Mouse (Mus musculus) lung, postnatal 0 days (tissue): ENCODE data around the gene Fam240b.

Experiments used
- CTCF ChIP-seq: IDR thresholded peaks from 2 replicates; pipeline ENCODE4 v1.5.1; 2016; ENCODE audit warnings: antibody characterized with exemption, mild to moderate bottlenecking
- EP300 ChIP-seq: IDR thresholded peaks from 2 replicates; pipeline ENCODE4 v1.6.1; 2016; ENCODE audit warnings: antibody characterized with exemption, mild to moderate bottlenecking, control low read depth

DNA sequence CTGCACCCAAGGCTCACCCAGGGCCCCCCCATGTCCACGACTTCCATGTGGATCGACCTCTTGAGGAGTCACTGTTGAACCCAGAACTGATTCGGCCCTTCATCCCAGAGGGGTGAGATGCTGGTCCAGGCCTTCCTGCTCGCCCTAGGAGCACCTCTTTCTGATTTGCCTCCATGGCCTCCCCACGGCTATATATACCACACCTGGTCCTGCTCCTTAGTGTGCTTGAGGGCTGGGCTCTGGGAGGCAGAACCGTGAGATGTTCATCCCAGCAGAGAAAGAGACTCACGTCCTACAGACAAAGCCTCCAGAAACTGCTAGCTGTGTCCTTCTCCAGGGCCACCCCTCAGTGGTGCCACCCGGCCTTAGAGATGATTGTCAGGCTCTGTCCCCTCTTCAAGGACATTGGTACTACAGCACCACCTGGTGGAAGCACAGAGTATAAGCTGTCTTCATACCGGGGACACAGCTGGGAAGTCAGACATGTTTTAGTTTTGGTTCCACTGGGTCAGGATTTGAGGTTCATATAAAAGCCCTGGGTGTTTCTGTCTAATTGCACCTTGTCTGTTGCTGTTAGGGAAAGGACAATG is 58.6 kb downstream of the Fam240b start:
- TF ChIP-seq CTCF (peak; percentile 95), EP300 (no peak)
